Mouse (Mus musculus) lung, embryonic 15.5 days (tissue): ENCODE results near the gene Stx1b. TPM values are rescaled to one million over a fixed set of nuclear protein-coding genes. Genes with fewer than 3 reads are reported as not detected.
"Not testable (repeated sequence)": the region's sequence is repeated elsewhere in the genome, so short reads cannot be mapped to it uniquely, and the experiment has no call there.

Experiments
- ATAC-seq: fragments of 200-750 bp; cut with Nextera tagmentation; 2 replicates; pipeline ENCODE4 v1.8.0; 2017; ENCODE audit warnings: moderate number of reproducible peaks, borderline replicate concordance; ENCODE audit not compliant: low FRiP score, low TSS enrichment; ENCODE audit errors: extremely low read depth
- H3K27ac ChIP-seq: fragments of 300-500 bp; sonication (generic); 2 replicates; pipeline ENCODE4 v1.5.1; 2015; ENCODE audit warnings: moderate library complexity, mild to moderate bottlenecking, inconsistent platforms
- H3K27me3 ChIP-seq: fragments of 300-500 bp; sonication (generic); 2 replicates; pipeline ENCODE4 v1.6.1; 2015; ENCODE audit warnings: inconsistent platforms
- H3K36me3 ChIP-seq: fragments of 300-500 bp; sonication (generic); 2 replicates; pipeline ENCODE4 v1.6.1; 2015; ENCODE audit warnings: inconsistent platforms
- H3K4me1 ChIP-seq: fragments of 300-500 bp; sonication (generic); 2 replicates; pipeline ENCODE4 v1.6.1; 2015; ENCODE audit warnings: inconsistent platforms
- H3K4me2 ChIP-seq: fragments of 300-500 bp; sonication (generic); 2 replicates; pipeline ENCODE4 v1.6.1; 2015; ENCODE audit warnings: inconsistent platforms, mild to moderate bottlenecking, moderate library complexity
- H3K4me3 ChIP-seq: fragments of 300-500 bp; sonication (generic); 2 replicates; pipeline ENCODE4 v1.5.1; 2015; ENCODE audit warnings: mild to moderate bottlenecking, inconsistent platforms
- H3K9ac ChIP-seq: fragments of 300-500 bp; sonication (generic); 2 replicates; pipeline ENCODE4 v1.6.1; 2015; ENCODE audit warnings: inconsistent platforms
- H3K9me3 ChIP-seq: fragments of 300-500 bp; sonication (generic); 2 replicates; pipeline ENCODE4 v1.6.1; 2016; ENCODE audit warnings: inconsistent platforms
- WGBS: fragments of 180-500 bp; shearing (Covaris S2); methylation state at CpG from one replicate; pipeline ENCODE4 v1.1.7; 2015; 5-methylcytosine and 5-hydroxymethylcytosine counted together
- polyA plus RNA-seq: library from polyadenylated mRNA; unstranded; fragments of >200 nt; fragmentation: Nextera tagmentation; extraction: Ambion mirVana; gene quantifications from 2 replicates; pipeline ENCODE4 v1.2.1, GENCODE M21; 2015

Gene Stx1b
- polyA plus RNA-seq, 1 experiment from 2014 or later, result 1.3 TPM

DNA sequence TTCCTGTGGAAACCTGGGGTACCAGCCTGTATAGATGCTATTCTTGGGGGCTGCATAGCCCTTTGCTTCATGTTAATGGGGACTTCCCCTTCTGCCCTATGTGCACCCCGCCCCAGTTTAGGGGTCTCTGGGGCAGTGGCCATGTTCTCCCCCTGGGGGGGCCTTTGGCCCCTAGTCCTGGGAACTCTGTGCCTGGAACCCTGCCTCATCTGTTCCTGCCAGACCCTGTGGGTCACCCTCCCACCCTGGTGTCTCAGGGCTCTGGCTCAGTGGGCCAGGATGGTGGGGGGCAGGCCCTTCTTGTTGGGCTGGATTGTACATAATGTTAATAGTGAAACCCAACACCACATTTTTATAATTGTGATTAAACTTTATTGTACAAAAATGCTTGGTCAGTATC lies 24.6 kb downstream of the Stx1b start:
- Histone ChIP-seq H3K27me3 (no peaks in the 10 kb centered on the region), H3K9ac (no peak overlapping the region), H3K4me3 (no peak overlapping the region), H3K36me3 (peaks cover 53% of the 10 kb centered on the region), H3K9me3 (no peaks in the 10 kb centered on the region), H3K4me1 (peaks cover 12% of the 10 kb centered on the region), H3K4me2 (no peak overlapping the region), H3K27ac (no peak overlapping the region)
- 95% methylated on average over 1 of the region's 1 CpGs for WGBS
- ATAC-seq, result no peak

DNA sequence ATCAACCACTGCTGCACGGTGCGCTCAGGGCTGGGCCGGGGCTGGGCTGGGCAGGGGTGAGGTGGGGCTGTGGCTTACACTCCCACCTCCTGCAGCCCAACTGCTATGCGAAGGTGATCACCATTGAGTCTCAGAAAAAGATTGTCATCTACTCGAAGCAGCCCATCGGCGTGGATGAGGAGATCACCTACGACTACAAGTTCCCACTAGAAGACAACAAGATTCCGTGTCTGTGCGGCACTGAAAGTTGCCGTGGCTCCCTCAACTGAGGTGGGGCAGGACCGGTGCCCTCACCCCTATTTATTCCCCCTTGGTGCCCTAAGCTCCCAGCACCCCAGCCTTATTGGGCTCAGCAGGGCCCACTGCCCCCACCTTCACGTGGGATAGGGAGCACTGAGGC lies 25.1 kb downstream of the Stx1b start:
- Histone ChIP-seq H3K36me3 (peaks cover 56% of the 10 kb centered on the region), H3K4me1 (peaks cover 12% of the 10 kb centered on the region)
- WGBS, result 88% methylated on average over 13 of the region's 13 CpGs

DNA sequence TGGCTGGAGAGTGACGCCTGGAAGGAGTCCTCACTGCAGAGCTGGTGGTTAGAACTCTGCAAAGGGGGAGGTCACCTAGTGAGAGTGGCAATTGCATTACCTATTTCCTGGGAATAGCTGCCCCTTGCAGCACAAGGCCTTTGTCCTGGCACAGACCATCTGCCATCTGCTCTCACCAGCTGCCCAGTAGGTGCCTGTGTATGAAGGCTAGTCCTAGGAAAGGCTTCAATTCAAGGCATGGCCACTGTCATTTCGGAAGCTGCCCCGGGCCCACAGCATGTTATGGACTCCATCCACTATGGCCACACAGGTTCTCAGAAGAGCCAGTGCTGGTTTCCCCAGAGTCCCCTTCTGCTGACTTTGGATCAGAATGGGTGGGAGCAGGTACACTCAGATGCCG lies 25.8 kb downstream of the Stx1b start:
- peaks cover 63% of the 10 kb centered on the region for H3K36me3 ChIP-seq
- ATAC-seq, result no peak

More for the DNA sequence above, 25.1 kb downstream of the Stx1b start:
- no peak overlapping the region for H3K4me2 ChIP-seq
- no peaks in the 10 kb centered on the region for H3K27me3 ChIP-seq
- H3K9me3 ChIP-seq, result no peaks in the 10 kb centered on the region
- no peak overlapping the region for H3K9ac ChIP-seq
- H3K27ac ChIP-seq, result no peak overlapping the region
- H3K4me3 ChIP-seq, result no peak overlapping the region
- no peak for ATAC-seq

DNA sequence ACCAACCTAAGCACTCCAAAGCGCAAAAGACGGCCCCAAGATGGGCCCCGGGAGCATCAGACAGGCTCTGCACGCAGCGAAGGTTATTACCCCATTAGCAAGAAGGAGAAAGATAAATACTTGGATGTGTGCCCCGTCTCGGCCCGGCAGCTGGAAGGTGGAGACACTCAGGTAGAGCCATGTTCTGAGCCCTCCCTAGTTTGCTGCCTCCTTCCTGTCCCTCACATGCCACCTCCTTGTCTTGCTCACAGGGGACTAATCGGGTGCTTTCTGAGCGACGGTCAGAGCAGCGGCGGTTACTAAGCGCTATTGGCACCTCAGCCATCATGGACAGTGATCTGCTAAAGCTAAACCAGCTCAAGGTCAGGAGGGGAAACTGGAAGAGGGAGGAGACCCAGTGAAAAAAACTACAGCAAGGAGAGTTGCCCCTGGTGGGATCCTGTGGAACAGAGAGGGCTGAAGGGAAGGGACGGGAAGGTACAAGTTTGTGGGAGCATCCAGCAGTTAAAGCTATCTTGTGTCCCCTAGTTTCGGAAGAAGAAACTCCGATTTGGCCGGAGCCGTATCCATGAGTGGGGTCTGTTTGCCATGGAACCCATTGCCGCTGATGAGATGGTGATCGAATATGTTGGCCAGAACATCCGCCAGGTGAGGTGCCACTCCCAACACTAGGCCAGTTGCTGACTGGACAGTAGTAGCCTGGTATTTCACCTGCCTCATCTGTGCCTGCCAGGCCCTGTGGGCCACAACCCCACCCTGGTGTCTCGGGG lies 27.1 kb downstream of the Stx1b start:
- Histone ChIP-seq H3K36me3 (peaks cover 76% of the 10 kb centered on the region), H3K9me3 (no peaks in the 10 kb centered on the region), H3K4me1 (peaks cover 12% of the 10 kb centered on the region), H3K9ac (no peak overlapping the region), H3K27me3 (no peaks in the 10 kb centered on the region), H3K4me2 (no peak overlapping the region), H3K27ac (no peak overlapping the region), H3K4me3 (no peak overlapping the region)
- ATAC-seq, result no peak
- WGBS, result 86% methylated on average over 23 of the region's 23 CpGs

More for the DNA sequence above, 25.8 kb downstream of the Stx1b start:
- Histone ChIP-seq H3K4me2 (no peak overlapping the region), H3K27ac (no peak overlapping the region), H3K4me3 (no peak overlapping the region), H3K4me1 (peaks cover 12% of the 10 kb centered on the region), H3K9ac (no peak overlapping the region), H3K9me3 (no peaks in the 10 kb centered on the region), H3K27me3 (no peaks in the 10 kb centered on the region)
- 86% methylated on average over 4 of the region's 4 CpGs for WGBS

DNA sequence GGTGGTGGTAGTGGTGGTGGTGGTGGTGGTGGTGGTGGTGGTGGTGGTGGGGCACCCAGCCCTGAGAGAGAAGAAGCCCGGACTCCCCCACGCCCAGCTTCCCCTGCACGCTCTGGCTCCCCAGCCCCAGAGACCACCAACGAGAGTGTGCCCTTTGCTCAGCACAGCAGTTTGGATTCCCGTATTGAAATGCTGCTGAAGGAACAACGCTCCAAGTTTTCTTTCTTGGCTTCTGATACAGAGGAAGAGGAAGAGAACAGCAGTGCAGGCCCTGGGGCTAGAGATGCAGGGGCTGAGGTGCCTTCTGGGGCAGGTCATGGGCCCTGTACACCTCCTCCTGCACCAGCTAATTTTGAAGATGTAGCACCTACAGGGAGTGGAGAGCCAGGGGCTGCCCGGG lies 39.0 kb downstream of the Stx1b start, which contains the start of gene Gm49388:
Gene Gm49388, plus strand, starts transcription at position 301 of the 400 bp plus-strand sequence.
- WGBS, result 92% methylated on average over 7 of the region's 7 CpGs
- no peak for ATAC-seq
- H3K4me1 ChIP-seq, result no peaks in the 10 kb centered on the region
- H3K4me3 ChIP-seq, result no peak within 1 kb of the TSS
- no peak within 1 kb of the TSS for H3K4me2 ChIP-seq
- no peak within 1 kb of the TSS for H3K27ac ChIP-seq
- H3K9me3 ChIP-seq, result no peaks in the 10 kb centered on the region
- peaks cover 93% of the 10 kb centered on the region for H3K36me3 ChIP-seq
- H3K9ac ChIP-seq, result no peak within 1 kb of the TSS
- no peaks in the 10 kb centered on the region for H3K27me3 ChIP-seq

DNA sequence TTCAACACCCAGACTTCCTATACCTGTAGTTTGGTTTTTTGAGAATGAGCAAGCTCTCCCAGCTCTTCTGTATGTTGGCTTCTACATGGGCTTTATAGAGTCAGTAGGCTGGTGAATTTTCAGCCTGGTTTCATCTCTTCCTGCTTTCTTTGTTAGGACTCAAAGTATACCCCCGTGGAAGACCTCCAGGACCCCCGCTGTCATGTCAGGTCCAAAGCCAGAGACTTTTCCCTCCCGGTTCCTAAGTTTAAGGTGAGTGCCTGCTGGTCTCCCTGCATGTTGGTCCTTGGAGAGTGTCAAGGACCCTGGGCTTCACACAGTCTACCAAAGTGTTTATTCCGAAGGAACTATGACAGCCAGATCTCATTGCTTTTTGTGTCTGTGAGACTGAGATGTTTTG lies 46.0 kb downstream of the Stx1b start:
- peaks cover 40% of the 10 kb centered on the region for H3K36me3 ChIP-seq
- no peaks in the 10 kb centered on the region for H3K9me3 ChIP-seq
- ATAC-seq, result no peak
- peak overlapping the region; percentile 15; the same call in 1 of the 2 replicates for H3K27ac ChIP-seq
- 71% methylated on average over 4 of the region's 4 CpGs for WGBS
- H3K4me1 ChIP-seq, result peaks cover 14% of the 10 kb centered on the region
- no peaks in the 10 kb centered on the region for H3K27me3 ChIP-seq
- H3K4me3 ChIP-seq, result peak overlapping the region; percentile 93
- peak overlapping the region; percentile 74 for H3K4me2 ChIP-seq
- peak overlapping the region; percentile 90 for H3K9ac ChIP-seq

DNA sequence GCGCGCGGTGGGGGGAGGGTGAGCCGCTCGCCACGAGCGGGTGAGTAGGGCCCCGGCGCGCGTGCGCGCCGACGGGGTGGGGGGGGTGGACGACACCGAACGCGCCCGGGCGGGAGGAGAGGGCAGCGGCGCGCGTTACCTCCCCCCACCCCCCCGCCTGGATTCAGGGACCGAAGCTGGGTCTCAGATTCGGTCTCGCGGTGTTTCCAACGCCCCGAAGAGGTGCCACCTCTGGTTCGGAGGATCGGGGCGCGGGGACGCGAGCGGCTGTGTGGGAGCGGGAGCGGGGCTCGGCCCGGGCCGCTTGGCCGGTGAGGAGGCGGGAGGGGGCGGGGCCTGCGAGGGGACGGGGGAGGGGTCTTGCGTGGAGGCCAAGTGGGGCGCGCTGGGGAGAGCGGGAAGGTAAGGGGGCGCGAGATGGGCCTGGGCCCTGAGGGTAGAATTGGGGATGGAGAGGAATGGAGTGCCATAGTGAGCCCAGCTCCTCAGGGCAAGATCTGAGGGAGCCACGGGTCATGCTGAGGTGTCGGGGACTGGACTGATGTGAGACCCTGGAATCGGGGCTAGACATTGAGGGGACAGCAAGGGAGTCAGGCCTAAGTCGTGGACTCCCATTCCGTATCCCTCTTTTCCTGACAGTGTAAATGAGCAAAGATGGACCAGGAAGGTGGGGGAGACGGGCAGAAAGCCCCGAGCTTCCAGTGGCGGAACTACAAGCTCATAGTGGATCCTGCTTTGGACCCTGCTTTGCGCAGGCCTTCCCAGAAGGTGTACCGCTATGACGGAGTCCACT lies 46.7 kb downstream of the Stx1b start:
- H3K27ac ChIP-seq, result peak overlapping the region; percentile 99
- WGBS, result 1% methylated on average over 52 of the region's 66 CpGs
- H3K9me3 ChIP-seq, result no peaks in the 10 kb centered on the region
- no peaks in the 10 kb centered on the region for H3K27me3 ChIP-seq
- peak overlapping the region; percentile 93 for H3K4me3 ChIP-seq
- peak overlapping the region; percentile 90 for H3K9ac ChIP-seq
- H3K36me3 ChIP-seq, result peaks cover 36% of the 10 kb centered on the region
- peak; percentile 61 for ATAC-seq
- peaks cover 14% of the 10 kb centered on the region for H3K4me1 ChIP-seq
- peak overlapping the region; percentile 74 for H3K4me2 ChIP-seq

DNA sequence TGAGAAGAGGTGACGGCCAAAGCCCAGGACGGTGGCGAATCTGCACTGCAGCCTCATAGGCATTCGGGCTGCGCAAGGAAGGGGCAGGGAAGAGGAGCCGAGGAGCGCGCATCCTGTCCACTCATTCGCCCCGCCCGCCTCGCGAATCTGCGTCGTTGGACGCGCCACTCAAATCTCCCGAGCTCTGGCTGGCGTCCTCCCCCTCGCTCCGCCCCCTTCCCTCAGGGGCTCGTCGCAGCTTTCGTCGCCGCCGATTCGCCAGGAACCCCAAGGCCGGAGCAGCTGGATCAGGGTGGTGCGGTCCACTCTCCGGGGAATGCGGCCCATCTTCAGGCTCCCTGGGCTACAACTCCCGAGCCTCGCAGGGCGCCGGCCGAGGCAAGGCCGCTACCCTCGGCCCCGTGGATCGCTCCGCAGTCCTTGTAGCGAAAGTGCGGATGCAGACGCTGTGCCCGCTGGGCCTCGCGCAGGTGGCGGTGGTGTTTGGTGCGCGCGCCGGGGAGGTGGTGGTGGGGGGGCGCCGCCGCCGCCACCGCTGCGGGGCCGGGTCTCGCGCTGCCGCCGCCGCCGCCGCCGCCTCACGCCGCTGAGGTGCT lies 47.4 kb downstream of the Stx1b start:
- Histone ChIP-seq H3K27me3 (no peaks in the 10 kb centered on the region), H3K9ac (peak overlapping the region; percentile 90), H3K9me3 (no peaks in the 10 kb centered on the region), H3K4me2 (peak overlapping the region; percentile 74), H3K4me1 (peaks cover 14% of the 10 kb centered on the region), H3K4me3 (peak overlapping the region; percentile 93), H3K36me3 (peaks cover 29% of the 10 kb centered on the region), H3K27ac (peak overlapping the region; percentile 99)
- peak; percentile 92 for ATAC-seq
- under 1% methylated on average over 70 of the region's 70 CpGs for WGBS

DNA sequence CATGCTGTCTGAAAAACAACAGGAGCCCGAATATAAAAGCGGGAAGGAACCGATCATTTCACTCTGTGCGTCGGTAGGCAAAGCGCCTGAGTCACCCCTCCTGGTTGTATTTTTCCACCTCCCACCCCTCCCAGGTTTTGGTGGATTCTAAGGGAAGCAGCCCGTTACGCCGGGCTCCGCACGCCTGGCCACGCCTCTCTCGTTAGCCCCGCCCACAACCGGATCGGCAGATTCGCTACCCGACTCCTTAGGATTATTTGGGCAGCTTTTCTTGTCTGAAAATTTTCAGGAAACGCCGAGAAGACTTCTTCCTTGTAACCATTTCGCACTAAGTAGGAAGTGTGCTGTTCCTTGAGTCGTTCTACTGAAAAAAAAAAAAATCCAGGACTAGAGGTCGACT lies 47.9 kb downstream of the Stx1b start, which contains the start of gene Setd1a:
Gene Setd1a, plus strand, starts transcription at position 245 of the 400 bp plus-strand sequence.
- Histone ChIP-seq H3K36me3 (peaks cover 24% of the 10 kb centered on the region), H3K9ac (peak within 1 kb of the TSS; percentile 90), H3K9me3 (no peaks in the 10 kb centered on the region), H3K27me3 (no peaks in the 10 kb centered on the region), H3K4me2 (peak within 1 kb of the TSS; percentile 74), H3K27ac (peak within 1 kb of the TSS; percentile 99), H3K4me3 (peak within 1 kb of the TSS; percentile 93), H3K4me1 (peaks cover 15% of the 10 kb centered on the region)
- ATAC-seq, result peak; percentile 54
- 0% methylated on average over 23 of the region's 23 CpGs for WGBS

DNA sequence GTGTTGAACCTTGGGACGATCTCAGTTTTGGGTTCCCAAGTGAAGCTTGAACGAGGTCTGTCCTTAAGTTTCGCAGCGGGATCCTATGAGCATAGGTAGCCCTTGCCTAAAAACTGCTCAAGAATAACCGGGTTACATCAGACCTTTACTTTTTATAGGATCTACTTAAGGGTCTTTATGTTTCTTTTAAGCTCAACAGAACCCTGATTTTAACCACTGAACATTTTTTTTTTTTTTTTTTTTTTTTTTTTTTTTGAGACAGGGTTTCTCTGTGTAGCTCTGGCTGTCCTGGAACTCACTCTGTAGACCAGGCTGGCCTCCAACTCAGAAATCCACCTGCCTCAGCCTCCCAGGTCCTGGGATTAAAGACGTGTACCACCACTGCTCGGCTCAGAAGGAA lies 48.5 kb downstream of the Stx1b start:
- H3K36me3 ChIP-seq, result peaks cover 18% of the 10 kb centered on the region
- WGBS, result 68% methylated on average over 7 of the region's 7 CpGs
- H3K4me2 ChIP-seq, result peak overlapping the region; percentile 74
- H3K9me3 ChIP-seq, H3K27me3 ChIP-seq, ATAC-seq: not testable (repeated sequence)
- H3K9ac ChIP-seq, result peak overlapping the region; percentile 90
- H3K4me1 ChIP-seq, result peaks cover 21% of the 10 kb centered on the region
- peak overlapping the region; percentile 93 for H3K4me3 ChIP-seq
- H3K27ac ChIP-seq, result peak overlapping the region; percentile 99; the same call in 1 of the 2 replicates

DNA sequence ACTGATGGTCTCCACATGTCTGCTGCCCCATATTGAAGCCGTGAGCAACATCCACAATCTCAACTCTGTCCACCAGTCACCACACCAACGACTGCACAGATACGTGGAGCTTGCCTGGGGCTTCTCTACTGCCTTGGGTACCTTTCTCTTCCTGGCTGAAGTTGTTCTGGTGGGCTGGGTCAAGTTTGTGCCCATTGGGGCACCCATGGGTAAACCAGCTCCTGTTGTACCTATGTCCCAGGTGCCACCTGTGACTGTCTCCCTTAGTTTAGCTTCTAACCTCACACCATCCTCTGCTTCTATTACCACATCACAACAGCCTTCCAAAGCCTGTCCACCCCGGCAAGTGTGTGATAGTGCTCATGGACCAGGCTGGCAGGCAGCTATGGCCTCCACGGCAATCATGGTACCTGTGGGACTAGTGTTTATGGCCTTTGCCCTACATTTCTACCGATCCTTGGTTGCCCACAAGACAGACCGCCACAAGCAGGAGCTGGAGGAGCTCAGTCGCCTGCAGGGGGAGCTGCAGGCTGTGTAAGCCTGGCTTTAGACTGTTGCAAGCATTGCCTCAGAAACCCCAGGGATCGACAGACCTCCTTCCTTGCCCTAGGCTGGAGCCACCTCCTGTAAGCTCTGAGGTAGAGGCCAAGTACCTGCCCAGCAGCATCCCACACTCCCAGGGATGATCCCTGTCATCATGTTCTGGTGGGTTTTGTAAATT lies 50.5 kb downstream of the Stx1b start:
- 40% methylated on average over 9 of the region's 9 CpGs for WGBS
- Histone ChIP-seq H3K27me3 (no peaks in the 10 kb centered on the region), H3K9me3 (no peaks in the 10 kb centered on the region), H3K4me2 (no peak overlapping the region), H3K4me3 (no peak overlapping the region), H3K36me3 (0 out of 2 replicates have a peak, but pooled peaks cover 2% of the 10 kb centered on the region), H3K4me1 (peaks cover 27% of the 10 kb centered on the region), H3K9ac (no peak overlapping the region), H3K27ac (no peak overlapping the region)
- no peak for ATAC-seq
